Mouse (Mus musculus): ENCODE measurements at regions not wholly inside any gene's neighbourhood (a gene's known extent, or its start where the extent isn't known, plus 50 kb on each side); places are given as distances from the start of the nearest gene placed in this dataset.

DNA sequence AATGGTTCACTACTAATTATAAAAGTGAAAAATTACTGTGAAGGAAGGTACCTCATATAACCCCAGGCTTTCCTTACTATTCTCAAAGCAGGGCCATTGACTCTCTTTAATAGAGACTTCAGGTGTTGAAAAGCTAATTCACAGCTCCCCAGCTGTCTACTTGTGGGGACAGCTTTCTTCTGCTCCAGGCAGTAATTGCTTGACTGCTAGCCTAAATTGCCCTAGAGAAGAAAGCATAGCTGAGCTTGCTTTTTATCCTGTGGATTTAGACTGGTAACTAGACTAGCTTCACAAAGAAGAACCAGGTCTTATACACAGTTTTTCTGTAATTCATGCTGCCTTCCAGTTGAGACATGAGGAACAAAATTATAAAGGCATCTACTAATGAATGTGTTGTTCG is 452.6 kb upstream of the Agtr1b start:
- TF ChIP-seq CTCF (IDR thresholded peaks at IDR 0.05; ENCODE audit: low read depth) (no peak), EP300 (optimal IDR thresholded peaks at IDR 0.05) (no peak)
